Mouse (Mus musculus): ENCODE measurements at regions not wholly inside any gene's neighbourhood (a gene's known extent, or its start where the extent isn't known, plus 50 kb on each side); places are given as distances from the start of the nearest gene placed in this dataset.

GRCm38 (mm10) chr2:117399487-117399886 is 56.7 kb upstream of the Rasgrp1 start:
- no peak for DNase-seq (ENCODE audit: low spot score)

GRCm38 (mm10) chr2:117403425-117404175 is 60.8 kb upstream of the Rasgrp1 start:
- no peak for DNase-seq (ENCODE audit: low spot score)

GRCm38 (mm10) chr2:117405453-117405852 is 62.7 kb upstream of the Rasgrp1 start:
- DNase-seq (ENCODE audit: low spot score): no peak

- no peak for DNase-seq (ENCODE audit: low spot score)
These were observed 65.4 kb upstream of the Rasgrp1 start for GRCm38 (mm10) chr2:117408241-117408640.

GRCm38 (mm10) chr2:117412045-117412606 is 69.3 kb upstream of the Rasgrp1 start:
- no peak for DNase-seq (ENCODE audit: low spot score)

GRCm38 (mm10) chr2:117417229-117417970 is 74.6 kb upstream of the Rasgrp1 start:
- DNase-seq (ENCODE audit: low spot score): no peak

- DNase-seq (ENCODE audit: low spot score): no peak
These were observed 75.4 kb upstream of the Rasgrp1 start for GRCm38 (mm10) chr2:117418121-117418615.

- no peak for DNase-seq (ENCODE audit: low spot score)
These were observed 75.9 kb upstream of the Rasgrp1 start for GRCm38 (mm10) chr2:117418711-117419110.

GRCm38 (mm10) chr2:117421376-117421775 is 78.6 kb upstream of the Rasgrp1 start:
- no peak for DNase-seq (ENCODE audit: low spot score)

GRCm38 (mm10) chr2:117422756-117423155 is 80.0 kb upstream of the Rasgrp1 start:
- DNase-seq (ENCODE audit: low spot score): no peak

GRCm38 (mm10) chr2:117429205-117429604 is 86.4 kb upstream of the Rasgrp1 start:
- DNase-seq (ENCODE audit: low spot score): no peak

GRCm38 (mm10) chr2:117432010-117432409 is 89.2 kb upstream of the Rasgrp1 start:
- DNase-seq (ENCODE audit: low spot score): no peak

GRCm38 (mm10) chr2:117432923-117433322 is 90.1 kb upstream of the Rasgrp1 start:
- no peak for DNase-seq (ENCODE audit: low spot score)

- no peak for DNase-seq (ENCODE audit: low spot score)
These were observed 90.7 kb upstream of the Rasgrp1 start for GRCm38 (mm10) chr2:117433482-117433881.

- DNase-seq (ENCODE audit: low spot score): peak; percentile 51
These were observed 95.3 kb upstream of the Rasgrp1 start for GRCm38 (mm10) chr2:117438079-117438478.

- DNase-seq (ENCODE audit: low spot score): peak; percentile 74
These were observed 96.0 kb upstream of the Rasgrp1 start for GRCm38 (mm10) chr2:117438586-117439371.

GRCm38 (mm10) chr2:117439372-117440183 is 96.8 kb upstream of the Rasgrp1 start:
- no peak for DNase-seq (ENCODE audit: low spot score)

- DNase-seq (ENCODE audit: low spot score): no peak
These were observed 98.0 kb upstream of the Rasgrp1 start for GRCm38 (mm10) chr2:117440801-117441281.

GRCm38 (mm10) chr2:117442862-117443261 is 100.1 kb upstream of the Rasgrp1 start:
- DNase-seq (ENCODE audit: low spot score): no peak

GRCm38 (mm10) chr2:117444671-117445070 is 101.9 kb upstream of the Rasgrp1 start:
- peak; percentile 59 for DNase-seq (ENCODE audit: low spot score)

- no peak for DNase-seq (ENCODE audit: low spot score)
These were observed 104.1 kb upstream of the Rasgrp1 start for GRCm38 (mm10) chr2:117446876-117447275.

All from testis, postnatal 10 days (tissue).